Mouse (Mus musculus) stomach, postnatal 0 days (tissue): ENCODE measurements at regions not wholly inside any gene's neighbourhood (a gene's known extent, or its start where the extent isn't known, plus 50 kb on each side); places are given as distances from the start of the nearest gene placed in this dataset.

Source experiments
- ATAC-seq: fragments of 200-750 bp; cut with Nextera tagmentation; 2 replicates; pipeline ENCODE4 v1.8.0; 2017; ENCODE audit not compliant: low FRiP score, low TSS enrichment
- DNase-seq: peaks from one replicate; pipeline ENCODE4 v3.0.0-alpha.2; 2016; ENCODE audit warnings: low spot score
- H3K27ac ChIP-seq: fragments of 300-500 bp; sonication (generic); replicated peaks from 2 replicates; pipeline ENCODE4 v1.5.1; 2014; ENCODE audit warnings: mild to moderate bottlenecking, control low read depth
- H3K27me3 ChIP-seq: fragments of 300-500 bp; sonication (generic); 2 replicates; pipeline ENCODE4 v1.6.1; 2014; ENCODE audit warnings: low read length; ENCODE audit not compliant: control insufficient read depth, insufficient read depth
- H3K36me3 ChIP-seq: fragments of 300-500 bp; sonication (generic); 2 replicates; pipeline ENCODE4 v1.6.1; 2014; ENCODE audit warnings: low read length, mixed read lengths; ENCODE audit not compliant: control insufficient read depth, insufficient read depth
- H3K4me1 ChIP-seq: fragments of 300-500 bp; sonication (generic); replicated peaks from 2 replicates; pipeline ENCODE4 v1.6.1; 2014; ENCODE audit warnings: antibody characterized with exemption; ENCODE audit not compliant: control insufficient read depth, insufficient read depth
- H3K4me2 ChIP-seq: fragments of 300-500 bp; sonication (generic); replicated peaks from 2 replicates; pipeline ENCODE4 v1.6.1; 2014; ENCODE audit warnings: low read depth, mild to moderate bottlenecking, control low read depth, moderate library complexity
- H3K4me3 ChIP-seq: fragments of 300-500 bp; sonication (generic); 2 replicates; pipeline ENCODE4 v1.5.1; 2014; ENCODE audit warnings: low read depth, low read length, control low read depth
- H3K9ac ChIP-seq: fragments of 300-500 bp; sonication (generic); 2 replicates; pipeline ENCODE4 v1.6.1; 2014; ENCODE audit warnings: mild to moderate bottlenecking, low read length, control low read depth, mixed read lengths
- H3K9me3 ChIP-seq: fragments of 300-500 bp; sonication (generic); 2 replicates; pipeline ENCODE4 v1.6.1; 2016; ENCODE audit warnings: low read length; ENCODE audit not compliant: control insufficient read depth
- CTCF ChIP-seq: IDR thresholded peaks from 2 replicates; pipeline ENCODE4 v1.5.1; 2016; ENCODE audit warnings: antibody characterized with exemption, low read depth, mild to moderate bottlenecking, moderate library complexity
- EP300 ChIP-seq: optimal IDR thresholded peaks from 2 replicates; pipeline ENCODE3; 2016; ENCODE audit warnings: antibody characterized with exemption
- WGBS: fragments of 180-500 bp; shearing (Covaris S2); extraction: QIAGEN DNeasy Blood & Tissue Kit; methylation state at CpG from one replicate; pipeline ENCODE4 v1.1.7; 2014; 5-methylcytosine and 5-hydroxymethylcytosine counted together

- no peak overlapping the region for H3K4me3 ChIP-seq
- WGBS: 78% methylated on average over 2 of the region's 2 CpGs
- ATAC-seq (no peak), DNase-seq (no peak)
- H3K4me1 ChIP-seq: no peaks in the 10 kb centered on the region
- no peaks in the 10 kb centered on the region for H3K36me3 ChIP-seq
- no peak overlapping the region for H3K4me2 ChIP-seq
- TF ChIP-seq CTCF (no peak), EP300 (no peak)
- no peaks in the 10 kb centered on the region for H3K27me3 ChIP-seq
- no peaks in the 10 kb centered on the region for H3K9me3 ChIP-seq
- no peak overlapping the region for H3K27ac ChIP-seq
- no peak overlapping the region for H3K9ac ChIP-seq
Measured at GRCm38 (mm10) chr10:95074381-95074780, 129.7 kb upstream of the Plxnc1 start.

DNA sequence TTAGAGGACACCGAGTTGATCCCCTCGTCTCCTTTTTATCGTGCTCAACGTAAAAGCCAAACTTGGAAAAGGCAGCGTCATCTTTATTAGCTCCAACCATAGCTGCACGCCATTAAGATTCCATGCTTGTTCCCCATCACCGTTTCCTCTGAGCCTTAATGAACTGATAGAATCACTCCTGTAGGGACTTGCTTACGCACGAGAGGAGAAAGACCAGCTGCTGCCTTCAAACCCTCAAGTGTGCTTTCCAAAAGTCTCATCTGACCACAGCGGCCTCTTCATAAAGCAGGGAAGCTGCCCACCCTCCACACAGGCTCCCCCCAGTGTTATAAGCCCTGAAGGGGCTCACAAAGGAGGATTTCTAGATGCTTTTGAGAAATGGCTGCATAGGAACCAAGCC is 123.3 kb upstream of the Plxnc1 start:
- DNase-seq (no peak), ATAC-seq (no peak)
- TF ChIP-seq EP300 (no peak), CTCF (no peak)
- Histone ChIP-seq H3K4me2 (no peak overlapping the region), H3K27ac (no peak overlapping the region), H3K9me3 (no peaks in the 10 kb centered on the region), H3K4me3 (no peak overlapping the region), H3K27me3 (no peaks in the 10 kb centered on the region), H3K36me3 (no peaks in the 10 kb centered on the region), H3K4me1 (no peaks in the 10 kb centered on the region), H3K9ac (no peak overlapping the region)
- 66% methylated on average over 10 of the region's 10 CpGs for WGBS

GRCm38 (mm10) chr10:95066774-95067173 is 122.1 kb upstream of the Plxnc1 start:
- no peak for TF ChIP-seq EP300
- no peak for TF ChIP-seq CTCF
- Histone ChIP-seq H3K27ac (no peak overlapping the region), H3K4me1 (no peaks in the 10 kb centered on the region), H3K36me3 (no peaks in the 10 kb centered on the region), H3K4me3 (no peak overlapping the region), H3K27me3 (no peaks in the 10 kb centered on the region), H3K4me2 (no peak overlapping the region), H3K9me3 (no peaks in the 10 kb centered on the region), H3K9ac (no peak overlapping the region)
- DNase-seq (no peak), ATAC-seq (no peak)
- WGBS: 61% methylated on average over 6 of the region's 6 CpGs

DNA sequence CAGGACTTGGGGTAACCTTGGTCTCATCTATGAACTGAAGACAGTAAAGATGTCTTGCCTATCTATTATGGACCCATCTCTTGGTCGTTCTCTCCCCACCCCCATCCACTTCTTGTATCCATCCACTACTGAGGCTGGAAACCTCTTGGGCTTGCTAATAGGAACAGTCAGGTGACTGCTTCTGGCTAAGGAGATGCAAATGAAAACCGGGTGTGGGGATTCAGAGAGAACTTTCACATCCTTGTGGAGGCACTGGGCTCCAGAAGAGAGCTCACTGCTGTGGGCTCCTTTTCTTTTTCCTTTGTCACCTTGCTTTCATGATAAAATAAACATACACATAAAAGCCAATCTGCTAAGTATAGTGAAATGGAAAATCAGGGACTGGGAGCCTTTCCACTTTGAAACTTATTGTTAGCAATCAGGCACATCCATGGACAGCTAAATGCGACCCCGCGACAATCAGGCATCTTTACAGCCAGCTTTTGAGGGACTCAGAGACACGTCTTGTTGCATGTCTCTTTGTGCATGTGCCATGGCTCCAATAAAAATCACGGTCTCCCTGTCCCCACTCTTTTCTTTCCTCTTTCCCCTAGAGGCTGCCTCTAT is 115.0 kb upstream of the Plxnc1 start:
- WGBS: 73% methylated on average over 7 of the region's 7 CpGs
- DNase-seq (no peak), ATAC-seq (no peak)
- TF ChIP-seq CTCF (no peak), EP300 (no peak)
- no peak overlapping the region for H3K4me2 ChIP-seq
- H3K27me3 ChIP-seq: no peaks in the 10 kb centered on the region
- no peaks in the 10 kb centered on the region for H3K36me3 ChIP-seq
- H3K9me3 ChIP-seq: no peaks in the 10 kb centered on the region
- no peak overlapping the region for H3K9ac ChIP-seq
- no peaks in the 10 kb centered on the region for H3K4me1 ChIP-seq
- no peak overlapping the region for H3K27ac ChIP-seq
- H3K4me3 ChIP-seq: no peak overlapping the region

DNA sequence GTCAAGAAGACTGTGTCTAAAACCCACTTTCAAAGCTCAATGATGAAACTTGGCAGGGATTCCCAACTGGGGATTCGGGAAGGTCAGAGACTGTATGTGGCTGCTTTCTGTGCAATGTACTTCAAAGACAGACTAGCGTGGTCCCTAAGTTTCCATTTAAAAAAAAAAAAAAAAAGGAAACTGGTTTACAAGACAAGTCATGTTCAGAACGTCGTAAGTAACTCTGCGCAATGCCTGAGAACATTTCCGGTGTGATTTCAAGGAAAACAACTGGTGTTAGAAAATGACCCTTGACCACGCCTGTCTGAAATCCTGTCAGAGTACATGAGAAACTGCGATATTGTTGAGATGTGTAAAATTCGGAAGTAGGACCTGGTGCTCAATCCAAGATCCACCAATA is 114.4 kb upstream of the Plxnc1 start:
- no peak for DNase-seq
- WGBS: 77% methylated on average over 9 of the region's 9 CpGs

DNA sequence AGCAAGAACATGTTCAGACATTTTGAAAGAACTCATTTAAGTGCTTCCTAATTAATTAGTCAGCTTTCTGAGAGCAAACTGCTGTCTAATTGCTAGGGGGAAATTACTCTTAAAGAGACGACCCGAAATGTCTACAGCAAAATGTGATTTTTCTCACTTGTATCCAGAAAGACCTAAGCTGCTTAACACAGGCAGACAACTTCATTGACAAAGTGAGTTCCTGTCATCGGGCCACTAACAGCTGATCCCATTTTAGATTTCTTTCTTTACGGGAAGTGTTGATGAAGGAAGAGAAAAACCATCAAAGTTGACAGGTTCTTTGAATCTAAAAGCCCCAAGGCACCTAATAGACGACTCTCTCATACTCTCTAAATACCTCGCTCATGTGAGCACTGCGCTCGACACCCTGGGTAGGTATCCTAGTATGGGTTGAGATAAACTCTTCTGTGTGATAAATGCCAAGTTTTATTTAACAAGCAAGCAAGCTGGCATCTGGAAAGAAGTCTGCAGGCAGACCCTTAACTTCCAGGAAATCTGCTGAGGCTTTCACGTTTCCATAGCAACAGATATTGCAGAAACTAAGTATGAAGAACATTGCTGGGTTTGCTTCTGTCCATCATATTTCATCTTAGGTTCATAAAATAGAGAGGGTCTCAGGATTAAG is 112.5 kb upstream of the Plxnc1 start:
- H3K27me3 ChIP-seq: no peaks in the 10 kb centered on the region
- ATAC-seq (no peak), DNase-seq (no peak)
- no peaks in the 10 kb centered on the region for H3K4me1 ChIP-seq
- H3K4me3 ChIP-seq: no peak overlapping the region
- H3K27ac ChIP-seq: no peak overlapping the region
- H3K9ac ChIP-seq: no peak overlapping the region
- H3K36me3 ChIP-seq: no peaks in the 10 kb centered on the region
- TF ChIP-seq CTCF (no peak), EP300 (no peak)
- 71% methylated on average over 9 of the region's 9 CpGs for WGBS
- no peaks in the 10 kb centered on the region for H3K9me3 ChIP-seq
- no peak overlapping the region for H3K4me2 ChIP-seq

More for the DNA sequence above, 114.4 kb upstream of the Plxnc1 start:
- Histone ChIP-seq H3K9ac (no peak overlapping the region), H3K27me3 (no peaks in the 10 kb centered on the region), H3K27ac (no peak overlapping the region), H3K9me3 (no peaks in the 10 kb centered on the region), H3K36me3 (no peaks in the 10 kb centered on the region), H3K4me1 (no peaks in the 10 kb centered on the region), H3K4me2 (no peak overlapping the region), H3K4me3 (no peak overlapping the region)
- no peak for TF ChIP-seq EP300
- TF ChIP-seq CTCF: no peak
- ATAC-seq: no peak
